Mouse (Mus musculus): ENCODE measurements at regions not wholly inside any gene's neighbourhood (a gene's known extent, or its start where the extent isn't known, plus 50 kb on each side); places are given as distances from the start of the nearest gene placed in this dataset.

DNA sequence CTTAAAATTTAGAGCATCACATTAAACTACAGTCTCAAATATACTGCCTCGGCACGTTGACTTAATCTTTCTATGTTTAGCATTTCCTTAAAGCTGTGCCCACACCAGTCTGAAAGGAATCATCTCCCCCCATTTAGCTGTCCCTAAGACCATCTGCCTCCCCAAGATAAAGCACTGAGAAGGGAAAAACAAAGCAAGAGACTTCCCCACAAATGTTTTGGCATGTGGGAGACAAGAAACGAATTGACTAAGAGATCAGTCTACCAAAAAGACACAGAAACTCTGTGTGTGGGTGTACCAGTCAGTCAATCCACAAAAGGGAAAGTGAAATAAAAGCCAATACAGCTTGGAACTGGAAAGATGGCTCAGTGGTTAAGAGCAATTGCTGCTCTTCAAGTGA is 306.6 kb upstream of the Sgcd start:
- H3K79me2 ChIP-seq (ENCODE audit: control insufficient read depth, insufficient read depth, low read length, poor library complexity): no peaks in the 10 kb centered on the region
- no peaks in the 10 kb centered on the region for H3K9me3 ChIP-seq (replicated peaks; ENCODE audit: insufficient read depth, low read length)
- H3K4me3 ChIP-seq (ENCODE audit: control insufficient read depth in 1 of 2, insufficient read depth in 1 of 2, low read depth in 2 of 2, low read length in 2 of 2): no peak overlapping the region
- no peaks in the 10 kb centered on the region for H3K36me3 ChIP-seq (ENCODE audit: control insufficient read depth in 1 of 2, insufficient read depth in 2 of 2, low read length in 2 of 2)
- no peak for DNase-seq (ENCODE audit: low read depth, low spot score)
- H3K9ac ChIP-seq (ENCODE audit: control insufficient read depth, low read depth, low read length, poor library complexity, severe bottlenecking): no peak overlapping the region
- H3K27ac ChIP-seq (ENCODE audit: control insufficient read depth, low read depth, low read length): no peak overlapping the region
- H3K27me3 ChIP-seq (ENCODE audit: control insufficient read depth in 1 of 2, insufficient read depth in 2 of 2, low read length in 2 of 2): no peaks in the 10 kb centered on the region
- TF ChIP-seq ELF1 (IDR thresholded peaks at IDR 0.05; ENCODE audit: low read depth, low read length) (no peak), ZMIZ1 (IDR thresholded peaks at IDR 0.05; ENCODE audit: low read depth, low read length) (no peak), JUND (IDR thresholded peaks at IDR 0.05; ENCODE audit: low read depth, low read length) (no peak), MYC (IDR thresholded peaks at IDR 0.05; ENCODE audit: low read depth, low read length) (no peak)
- no peaks in the 10 kb centered on the region for H3K4me1 ChIP-seq (ENCODE audit: control insufficient read depth in 1 of 2, insufficient read depth in 2 of 2, low read length in 2 of 2)

DNA sequence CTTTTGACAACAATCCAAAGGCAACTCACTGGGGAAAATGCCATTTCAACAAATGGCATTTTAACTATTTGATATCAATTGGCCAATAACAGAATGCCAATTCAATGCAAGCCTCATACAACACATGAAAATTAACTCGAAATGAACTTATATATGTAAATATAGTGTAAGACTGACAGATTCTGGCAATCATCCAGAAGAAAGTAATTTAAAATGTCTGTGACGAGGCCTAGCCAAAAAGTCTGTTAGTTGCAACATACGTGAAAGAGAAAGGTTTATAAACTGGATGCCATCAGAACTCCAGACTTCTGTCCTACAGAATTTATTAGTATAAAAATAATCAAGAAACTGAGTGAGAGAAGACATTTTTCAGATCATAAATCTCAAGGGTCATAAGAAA is 273.7 kb upstream of the Sgcd start:
- Histone ChIP-seq H3K27me3 (ENCODE audit: control insufficient read depth in 1 of 2, insufficient read depth in 2 of 2, low read length in 2 of 2) (no peaks in the 10 kb centered on the region), H3K79me2 (ENCODE audit: control insufficient read depth, insufficient read depth, low read length, poor library complexity) (no peaks in the 10 kb centered on the region), H3K4me3 (ENCODE audit: control insufficient read depth in 1 of 2, insufficient read depth in 1 of 2, low read depth in 2 of 2, low read length in 2 of 2) (no peak overlapping the region), H3K27ac (ENCODE audit: control insufficient read depth, low read depth, low read length) (no peak overlapping the region), H3K36me3 (ENCODE audit: control insufficient read depth in 1 of 2, insufficient read depth in 2 of 2, low read length in 2 of 2) (no peaks in the 10 kb centered on the region), H3K9ac (ENCODE audit: control insufficient read depth, low read depth, low read length, poor library complexity, severe bottlenecking) (no peak overlapping the region), H3K9me3 (replicated peaks; ENCODE audit: insufficient read depth, low read length) (no peaks in the 10 kb centered on the region), H3K4me1 (ENCODE audit: control insufficient read depth in 1 of 2, insufficient read depth in 2 of 2, low read length in 2 of 2) (no peaks in the 10 kb centered on the region)
- DNase-seq (ENCODE audit: low read depth, low spot score): no peak
- no peak for TF ChIP-seq TBP (IDR thresholded peaks at IDR 0.05; ENCODE audit: low read depth, low read length)
- no peak for TF ChIP-seq SMC3 (IDR thresholded peaks at IDR 0.05; ENCODE audit: low read depth, low read length)
- TF ChIP-seq SIN3A (IDR thresholded peaks at IDR 0.05; ENCODE audit: low read length): no peak
- no peak for TF ChIP-seq NRF1 (IDR thresholded peaks at IDR 0.05; ENCODE audit: insufficient read depth, low read depth, low read length, poor library complexity, severe bottlenecking)
- TF ChIP-seq KAT2A (conservative IDR thresholded peaks at IDR 0.05; ENCODE audit: low read depth, low read length): no peak
- TF ChIP-seq MYB (IDR thresholded peaks at IDR 0.05; ENCODE audit: low read depth, low read length): no peak
- no peak for TF ChIP-seq ZMIZ1 (IDR thresholded peaks at IDR 0.05; ENCODE audit: low read depth, low read length)
- no peak for TF ChIP-seq MAZ (IDR thresholded peaks at IDR 0.05; ENCODE audit: low read depth, low read length)
- no peak for TF ChIP-seq MAFK (IDR thresholded peaks at IDR 0.05; ENCODE audit: borderline replicate concordance, low read depth, low read length)
- no peak for TF ChIP-seq UBTF (IDR thresholded peaks at IDR 0.05; ENCODE audit: borderline replicate concordance, insufficient read depth, low read depth, low read length)

- no peak overlapping the region for H3K9ac ChIP-seq (ENCODE audit: control insufficient read depth, low read depth, low read length, poor library complexity, severe bottlenecking)
- no peaks in the 10 kb centered on the region for H3K9me3 ChIP-seq (replicated peaks; ENCODE audit: insufficient read depth, low read length)
- H3K4me3 ChIP-seq (ENCODE audit: control insufficient read depth in 1 of 2, insufficient read depth in 1 of 2, low read depth in 2 of 2, low read length in 2 of 2): no peak overlapping the region
- no peaks in the 10 kb centered on the region for H3K27me3 ChIP-seq (ENCODE audit: control insufficient read depth in 1 of 2, insufficient read depth in 2 of 2, low read length in 2 of 2)
- H3K4me1 ChIP-seq (ENCODE audit: control insufficient read depth in 1 of 2, insufficient read depth in 2 of 2, low read length in 2 of 2): no peaks in the 10 kb centered on the region
- no peak for DNase-seq (ENCODE audit: low read depth, low spot score)
- H3K27ac ChIP-seq (ENCODE audit: control insufficient read depth, low read depth, low read length): no peak overlapping the region
- no peaks in the 10 kb centered on the region for H3K36me3 ChIP-seq (ENCODE audit: control insufficient read depth in 1 of 2, insufficient read depth in 2 of 2, low read length in 2 of 2)
- TF ChIP-seq MAZ (IDR thresholded peaks at IDR 0.05; ENCODE audit: low read depth, low read length) (no peak), BHLHE40 (IDR thresholded peaks at IDR 0.05; ENCODE audit: borderline replicate concordance, low read depth, low read length) (no peak), POLR2AphosphoS5 (IDR thresholded peaks at IDR 0.05; ENCODE audit: borderline replicate concordance, low read depth, low read length) (no peak), USF1 (IDR thresholded peaks at IDR 0.05; ENCODE audit: low read depth, low read length) (no peak)
- H3K79me2 ChIP-seq (ENCODE audit: control insufficient read depth, insufficient read depth, low read length, poor library complexity): no peaks in the 10 kb centered on the region
These were observed 272.3 kb upstream of the Sgcd start for GRCm38 (mm10) chr11:48261089-48261488.
